Mouse (Mus musculus) heart, postnatal 0 days (tissue): ENCODE results near the gene Rpl6. TPM values are rescaled to one million over a fixed set of nuclear protein-coding genes. Genes with fewer than 3 reads are reported as not detected.

ENCODE experiments used
- ATAC-seq: fragments of 200-750 bp; cut with Nextera tagmentation; 2 replicates; pipeline ENCODE4 v1.8.0; 2017; ENCODE audit warnings: low read depth, moderate number of reproducible peaks, moderate library complexity; ENCODE audit not compliant: insufficient read depth
- DNase-seq: peaks from one replicate; pipeline ENCODE4 v3.0.0-alpha.2; 2016; ENCODE audit warnings: low spot score
- H3K27ac ChIP-seq: fragments of 300-500 bp; sonication (generic); 2 replicates; pipeline ENCODE4 v1.5.1; 2014; ENCODE audit warnings: low read depth, mild to moderate bottlenecking
- H3K27me3 ChIP-seq: fragments of 300-500 bp; sonication (generic); 2 replicates; pipeline ENCODE4 v1.6.1; 2014; ENCODE audit warnings: low read length, mixed read lengths; ENCODE audit not compliant: control insufficient read depth, insufficient read depth
- H3K36me3 ChIP-seq: fragments of 300-500 bp; sonication (generic); replicated peaks from 2 replicates; pipeline ENCODE4 v1.6.1; 2014; ENCODE audit warnings: low read length, mixed read lengths; ENCODE audit not compliant: control insufficient read depth, insufficient read depth
- H3K4me1 ChIP-seq: fragments of 300-500 bp; sonication (generic); 2 replicates; pipeline ENCODE4 v1.6.1; 2014; ENCODE audit warnings: antibody characterized with exemption; ENCODE audit not compliant: control insufficient read depth, insufficient read depth
- H3K4me2 ChIP-seq: fragments of 300-500 bp; sonication (generic); 2 replicates; pipeline ENCODE4 v1.6.1; 2014; ENCODE audit warnings: low read depth, mild to moderate bottlenecking, low read length, moderate library complexity
- H3K4me3 ChIP-seq: fragments of 300-500 bp; sonication (generic); 2 replicates; pipeline ENCODE4 v1.5.1; 2014; ENCODE audit warnings: low read depth, low read length
- H3K9ac ChIP-seq: fragments of 300-500 bp; sonication (generic); replicated peaks from 2 replicates; pipeline ENCODE4 v1.6.1; 2014; ENCODE audit warnings: low read depth, low read length, mixed read lengths
- H3K9me3 ChIP-seq: fragments of 300-500 bp; sonication (generic); replicated peaks from 2 replicates; pipeline ENCODE4 v1.6.1; 2016; ENCODE audit warnings: low read length; ENCODE audit not compliant: control insufficient read depth
- CTCF ChIP-seq: IDR thresholded peaks from 2 replicates; pipeline ENCODE4 v1.5.1; 2016; ENCODE audit warnings: antibody characterized with exemption, control low read depth, low read depth
- EP300 ChIP-seq: IDR thresholded peaks from 2 replicates; pipeline ENCODE4 v1.6.1; 2016; ENCODE audit warnings: antibody characterized with exemption, low read depth
- WGBS: fragments of 180-500 bp; shearing (Covaris S2); extraction: QIAGEN DNeasy Blood & Tissue Kit; methylation state at CpG from one replicate; pipeline ENCODE4 v1.1.7; 2014; 5-methylcytosine and 5-hydroxymethylcytosine counted together
- polyA plus RNA-seq: library from polyadenylated mRNA; unstranded; fragments of >200 nt; fragmentation: Nextera tagmentation; extraction: Ambion mirVana; gene quantifications from 2 replicates; pipeline ENCODE4 v1.2.1, GENCODE M21; 2015
- total RNA-seq: library from RNA; depleted of rRNA; stranded (reverse); fragments of >200 nt; gene quantifications from 2 replicates; pipeline ENCODE4 v1.2.3, GENCODE M21; 2014; ENCODE audit warnings: low replicate concordance

Rpl6 gene
- total and polyA plus RNA-seq, 2 experiments from 2014 or later: 287 to 482 TPM

GRCm38 (mm10) chr5:121232789-121233188 is 28.5 kb downstream of the Rpl6 start:
- WGBS: 95% methylated on average over 1 of the region's 1 CpGs

GRCm38 (mm10) chr5:121233726-121234125 is 29.4 kb downstream of the Rpl6 start:
- Histone ChIP-seq H3K4me3 (no peak overlapping the region), H3K4me1 (no peaks in the 10 kb centered on the region), H3K9ac (no peak overlapping the region), H3K27me3 (no peaks in the 10 kb centered on the region), H3K27ac (no peak overlapping the region), H3K4me2 (no peak overlapping the region), H3K9me3 (no peaks in the 10 kb centered on the region), H3K36me3 (no peaks in the 10 kb centered on the region)
- ATAC-seq (no peak), DNase-seq (no peak)
- TF ChIP-seq CTCF (no peak), EP300 (no peak)
- WGBS: 53% methylated on average over 2 of the region's 2 CpGs

More at GRCm38 (mm10) chr5:121232789-121233188, 28.5 kb downstream of the Rpl6 start:
- H3K27me3 ChIP-seq: no peaks in the 10 kb centered on the region
- TF ChIP-seq EP300: no peak
- no peak for TF ChIP-seq CTCF
- ATAC-seq: no peak
- H3K4me2 ChIP-seq: no peak overlapping the region
- no peaks in the 10 kb centered on the region for H3K4me1 ChIP-seq
- no peak for DNase-seq
- no peaks in the 10 kb centered on the region for H3K9me3 ChIP-seq
- H3K9ac ChIP-seq: no peak overlapping the region
- no peaks in the 10 kb centered on the region for H3K36me3 ChIP-seq
- no peak overlapping the region for H3K27ac ChIP-seq
- H3K4me3 ChIP-seq: no peak overlapping the region

- peak; percentile 57 for DNase-seq
- Histone ChIP-seq H3K9me3 (no peaks in the 10 kb centered on the region), H3K36me3 (no peaks in the 10 kb centered on the region), H3K4me3 (no peak overlapping the region), H3K9ac (no peak overlapping the region), H3K27me3 (no peaks in the 10 kb centered on the region), H3K4me2 (peak overlapping the region; percentile 17; the same call in 1 of the 2 replicates), H3K4me1 (no peaks in the 10 kb centered on the region; the same call in 1 of the 2 replicates), H3K27ac (peak overlapping the region; percentile 32)
- 7% methylated on average over 5 of the region's 5 CpGs for WGBS
- TF ChIP-seq CTCF: no peak
- no peak for TF ChIP-seq EP300
- ATAC-seq: peak; percentile 69
Observed at GRCm38 (mm10) chr5:121236171-121236570, 31.9 kb downstream of the Rpl6 start.

GRCm38 (mm10) chr5:121238208-121238607 is 33.9 kb downstream of the Rpl6 start:
- DNase-seq: no peak
- Histone ChIP-seq H3K4me2 (no peak overlapping the region), H3K36me3 (no peaks in the 10 kb centered on the region), H3K9ac (no peak overlapping the region), H3K27ac (no peak overlapping the region), H3K4me1 (no peaks in the 10 kb centered on the region; the same call in 1 of the 2 replicates), H3K9me3 (no peaks in the 10 kb centered on the region), H3K27me3 (no peaks in the 10 kb centered on the region), H3K4me3 (no peak overlapping the region)
- WGBS: 90% methylated on average over 2 of the region's 2 CpGs
- no peak for TF ChIP-seq CTCF
- no peak for TF ChIP-seq EP300
- no peak for ATAC-seq

- Histone ChIP-seq H3K9me3 (no peaks in the 10 kb centered on the region), H3K4me1 (no peaks in the 10 kb centered on the region; the same call in 1 of the 2 replicates), H3K4me3 (no peak overlapping the region), H3K9ac (no peak overlapping the region), H3K27me3 (no peaks in the 10 kb centered on the region), H3K4me2 (no peak overlapping the region), H3K36me3 (no peaks in the 10 kb centered on the region), H3K27ac (no peak overlapping the region)
- ATAC-seq: no peak
- DNase-seq: no peak
- TF ChIP-seq EP300: no peak
- TF ChIP-seq CTCF: no peak
- 70% methylated on average over 5 of the region's 5 CpGs for WGBS
Observed at GRCm38 (mm10) chr5:121239846-121240245, 35.6 kb downstream of the Rpl6 start.

GRCm38 (mm10) chr5:121241182-121241581 is 36.9 kb downstream of the Rpl6 start:
- DNase-seq (no peak), ATAC-seq (no peak)
- Histone ChIP-seq H3K4me2 (no peak overlapping the region), H3K27ac (no peak overlapping the region), H3K9ac (no peak overlapping the region), H3K4me1 (no peaks in the 10 kb centered on the region; the same call in 1 of the 2 replicates), H3K36me3 (no peaks in the 10 kb centered on the region), H3K9me3 (no peaks in the 10 kb centered on the region), H3K27me3 (no peaks in the 10 kb centered on the region), H3K4me3 (no peak overlapping the region)
- TF ChIP-seq EP300 (no peak), CTCF (no peak)
